Mouse (Mus musculus) layer of hippocampus, adult 2 months (tissue): ENCODE data around the gene Iqgap2. TPM values are rescaled to one million over a fixed set of nuclear protein-coding genes. Genes with fewer than 3 reads are reported as not detected.

Experiments
- DNase-seq, 2 experiments: peaks; one replicate each; pipeline ENCODE4 v3.0.0; 2022; ENCODE audit warnings: low spot score in 2 of 2
- H3K27ac ChIP-seq: fragments of 200-600 bp; 2 replicates; pipeline ENCODE4 v1.8.1; 2022
- H3K4me3 ChIP-seq: fragments of 200-600 bp; 2 replicates; pipeline ENCODE4 v1.8.1; 2022; ENCODE audit warnings: mild to moderate bottlenecking
- CTCF ChIP-seq: fragments of 200-600 bp; conservative IDR thresholded peaks from 2 replicates; pipeline ENCODE4 v1.8.1; 2022; ENCODE audit warnings: antibody characterized with exemption, mild to moderate bottlenecking, moderate library complexity
- total RNA-seq, 2 experiments: library from RNA; stranded (reverse); gene quantifications; 2 replicates each; pipeline ENCODE4 v1.2.3; 2021

Iqgap2 gene
- total RNA-seq, 2 experiments from 2014 or later: 95.2 to 97.7 TPM

DNA sequence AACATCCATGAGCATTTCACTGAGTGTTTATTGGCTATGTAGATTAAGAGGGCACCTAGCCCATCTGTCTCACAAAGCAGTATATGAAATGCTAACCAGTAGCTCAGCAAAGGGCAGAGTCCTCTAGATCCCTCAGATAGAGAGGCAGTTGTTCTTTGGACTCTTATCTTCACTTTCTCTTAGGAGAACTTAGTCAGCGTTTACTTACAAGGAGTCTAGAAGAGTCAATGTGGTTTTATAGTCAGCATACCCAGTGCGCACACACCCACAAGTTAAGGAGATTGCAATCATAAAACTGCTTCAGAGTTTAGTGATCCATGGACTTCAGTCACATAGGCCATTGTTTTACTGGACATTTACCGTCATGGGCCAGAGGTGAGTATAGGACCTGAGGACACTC lies 54.8 kb downstream of the Iqgap2 start:
- peak overlapping the region; percentile 83; the same call in 1 of the 2 replicates for H3K27ac ChIP-seq
- DNase-seq: no peak
- no peak overlapping the region for H3K4me3 ChIP-seq
- no peak for TF ChIP-seq CTCF

DNA sequence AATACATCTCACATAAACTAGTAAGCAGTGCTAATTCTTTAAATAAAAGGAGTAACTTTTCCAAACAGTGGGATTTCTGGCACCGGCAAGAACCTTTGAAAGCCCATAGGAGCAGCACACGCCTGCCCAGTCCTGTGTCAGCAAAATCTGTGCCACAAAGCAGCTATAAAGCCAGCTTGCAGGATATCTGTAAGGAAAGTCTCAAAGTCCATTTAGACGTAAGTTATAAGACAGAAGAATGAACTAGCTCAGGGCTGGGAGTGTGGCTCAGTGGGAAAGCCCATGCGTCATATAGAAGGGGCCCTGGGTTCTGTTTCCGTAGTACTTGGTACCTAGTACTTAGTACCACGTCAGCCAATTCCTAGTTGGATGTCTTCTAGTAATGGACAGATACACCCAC lies 58.2 kb downstream of the Iqgap2 start:
- TF ChIP-seq CTCF: no peak
- no peak for DNase-seq

DNA sequence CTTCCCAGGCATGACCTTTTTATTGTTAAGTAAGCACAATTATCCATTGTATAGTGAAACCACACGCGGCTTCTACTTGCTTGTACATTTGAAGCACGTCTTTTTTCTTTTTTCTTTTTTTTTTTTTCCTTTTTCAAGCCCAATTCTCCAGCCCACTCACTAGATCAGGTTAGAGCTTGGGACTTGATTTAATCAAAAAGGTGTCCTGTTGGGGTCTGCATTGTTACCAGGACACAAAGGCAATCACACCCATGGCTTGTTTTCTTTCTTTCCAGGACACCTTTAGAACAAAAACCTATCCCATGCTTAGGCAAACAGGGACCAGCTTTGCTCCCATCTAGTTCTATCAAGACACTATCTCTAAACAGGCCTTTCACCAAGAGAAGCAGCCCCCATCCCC lies 59.0 kb downstream of the Iqgap2 start:
- TF ChIP-seq CTCF: no peak
- DNase-seq: no peak
- Histone ChIP-seq H3K4me3 (no peak overlapping the region), H3K27ac (no peak overlapping the region)

More for the DNA sequence above, 58.2 kb downstream of the Iqgap2 start:
- Histone ChIP-seq H3K27ac (no peak overlapping the region), H3K4me3 (no peak overlapping the region)

DNA sequence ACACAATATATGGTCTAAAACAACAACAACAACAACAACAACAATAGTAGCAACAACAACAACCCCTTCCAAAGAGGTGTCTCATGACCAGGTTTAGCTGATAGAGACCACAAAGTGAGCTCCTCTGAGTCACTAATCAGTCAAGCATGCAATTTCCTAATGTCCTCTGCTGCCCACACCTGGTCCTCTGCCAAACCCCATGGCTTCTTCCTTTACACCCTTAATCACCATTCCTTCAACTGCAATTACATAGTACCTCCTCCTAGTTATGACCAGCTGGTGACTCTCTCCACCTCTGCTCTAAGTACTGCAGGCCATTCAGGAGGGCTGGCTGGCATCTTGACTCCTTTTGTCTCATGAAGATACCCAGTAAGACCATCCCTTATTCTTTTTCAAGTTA lies 60.0 kb downstream of the Iqgap2 start:
- no peak for TF ChIP-seq CTCF
- H3K27ac ChIP-seq: peak overlapping the region; percentile 25; the same call in 1 of the 2 replicates
- DNase-seq: no peak
- no peak overlapping the region for H3K4me3 ChIP-seq

DNA sequence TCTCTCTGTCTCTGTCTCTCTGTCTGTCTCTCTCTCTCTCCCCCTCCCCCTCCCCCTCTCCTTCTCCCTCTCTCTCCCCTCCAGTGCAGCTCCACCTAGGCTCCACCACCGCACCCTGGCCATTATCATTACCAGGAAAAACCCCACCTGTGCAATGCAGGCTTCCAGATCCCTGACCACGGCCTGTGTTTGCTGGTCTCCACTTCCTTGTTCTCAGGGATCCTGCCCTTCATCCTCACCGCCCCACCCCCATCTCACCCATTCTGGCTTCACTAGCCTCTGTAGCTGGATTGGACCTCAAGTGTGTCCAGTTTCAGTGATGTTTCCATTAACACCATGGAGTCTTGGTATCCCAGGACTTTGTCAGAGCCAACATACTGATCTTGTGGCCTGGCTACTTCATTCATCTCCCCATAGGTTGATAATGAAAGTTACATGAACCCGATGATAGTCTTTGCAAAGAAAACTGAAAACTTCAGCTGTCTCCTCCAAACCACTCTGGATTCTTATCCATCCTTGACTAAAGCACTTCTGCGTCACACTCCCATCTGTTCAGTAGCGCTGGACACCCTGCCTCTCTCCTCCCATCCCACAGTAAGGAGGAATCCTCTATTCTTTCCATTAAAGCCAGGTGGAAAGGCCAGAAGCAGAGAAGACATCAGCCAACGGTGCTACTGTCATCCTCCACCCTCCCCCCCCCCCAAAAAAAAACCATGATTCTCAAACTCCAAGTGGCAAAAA lies 62.1 kb downstream of the Iqgap2 start:
- TF ChIP-seq CTCF: no peak
- no peak for DNase-seq
- peak overlapping the region; percentile 39; the same call in 1 of the 2 replicates for H3K27ac ChIP-seq
- H3K4me3 ChIP-seq: no peak overlapping the region

DNA sequence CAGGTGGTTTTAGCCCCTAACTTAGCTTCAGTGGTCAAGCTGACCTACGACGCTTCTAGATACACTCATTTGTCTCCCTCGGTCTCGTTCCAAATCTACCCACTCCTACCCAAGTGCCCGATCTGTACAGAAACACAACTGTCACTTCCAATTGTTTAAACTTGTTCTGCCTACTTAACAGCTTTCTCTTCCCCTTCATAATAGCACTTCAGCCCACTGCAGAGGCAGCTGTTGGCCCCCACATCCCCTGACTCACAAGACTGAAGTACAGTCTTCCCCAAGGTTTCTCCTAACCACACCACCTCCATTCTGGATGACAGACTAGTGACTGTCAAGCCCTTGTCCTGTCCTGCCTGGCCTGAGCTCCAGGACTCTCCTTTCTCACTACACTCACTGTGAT lies 63.1 kb downstream of the Iqgap2 start:
- Histone ChIP-seq H3K27ac (peak overlapping the region; percentile 55; the same call in 1 of the 2 replicates), H3K4me3 (no peak overlapping the region)
- DNase-seq: no peak
- no peak for TF ChIP-seq CTCF

DNA sequence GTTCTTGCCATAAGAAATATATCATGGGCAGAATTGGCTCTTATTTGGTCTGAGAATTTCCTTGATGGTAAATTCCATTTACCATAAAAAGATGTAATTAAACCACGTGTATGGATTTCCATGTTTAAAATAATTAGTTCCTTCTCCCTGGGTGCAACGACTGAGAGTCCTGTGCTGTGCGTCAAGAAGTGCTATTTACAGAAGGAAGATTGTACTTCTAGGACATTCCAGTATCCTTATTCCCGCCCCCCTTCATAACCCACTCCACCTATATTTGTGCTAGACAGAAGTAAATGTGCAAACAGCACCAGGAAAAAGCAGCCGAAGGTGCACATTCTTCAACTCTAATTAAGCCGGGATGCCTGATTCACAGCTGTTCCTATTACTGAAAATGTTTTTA lies 65.5 kb downstream of the Iqgap2 start:
- no peak for TF ChIP-seq CTCF
- Histone ChIP-seq H3K27ac (peak overlapping the region; percentile 62; the same call in 1 of the 2 replicates), H3K4me3 (no peak overlapping the region)
- DNase-seq: no peak

DNA sequence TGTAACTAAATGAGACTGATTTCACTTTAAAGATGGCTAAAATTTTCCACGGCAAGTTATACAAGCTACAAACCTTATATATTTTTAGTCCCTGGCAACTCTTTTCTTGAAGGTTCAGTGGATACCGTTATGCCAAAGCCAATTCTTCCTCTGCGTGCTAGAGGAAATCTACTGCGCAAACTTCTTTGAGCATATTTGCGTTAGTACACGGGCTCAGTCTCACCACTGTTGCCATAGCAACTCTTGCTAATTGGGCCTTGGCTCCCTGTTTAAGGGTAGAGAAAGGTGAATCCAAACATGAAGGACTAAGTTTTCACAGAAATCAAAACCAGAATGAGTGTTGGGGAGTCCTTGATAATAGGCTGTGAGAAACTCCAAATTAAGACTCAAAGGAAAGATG lies 68.8 kb downstream of the Iqgap2 start:
- Histone ChIP-seq H3K4me3 (no peak overlapping the region), H3K27ac (peak overlapping the region; percentile 65)
- peak in 1 of 2 experiments; percentile 52 for DNase-seq
- TF ChIP-seq CTCF: no peak

DNA sequence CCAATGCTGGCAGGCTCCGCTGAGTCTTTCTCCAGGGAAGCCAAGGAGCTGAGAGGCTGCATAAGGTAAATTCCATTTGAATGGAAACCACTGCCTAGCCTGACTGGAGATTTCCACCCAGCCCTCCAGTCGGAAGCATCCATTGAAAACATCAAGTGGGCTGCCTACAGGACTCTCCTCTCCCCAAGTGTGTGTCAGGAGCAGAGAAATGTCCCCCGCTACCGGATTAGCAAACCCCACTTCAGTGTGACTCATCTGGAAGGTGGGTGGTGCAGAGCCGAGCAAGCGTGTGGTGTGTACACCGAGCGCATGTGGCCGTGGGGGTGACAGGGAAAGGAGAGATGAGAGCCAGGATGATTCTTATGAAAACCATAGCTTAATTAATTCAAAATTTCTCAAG lies 71.7 kb downstream of the Iqgap2 start:
- no peak for TF ChIP-seq CTCF
- peak overlapping the region; percentile 85 for H3K27ac ChIP-seq
- DNase-seq: peak; percentile 80 to 87
- no peak overlapping the region for H3K4me3 ChIP-seq

DNA sequence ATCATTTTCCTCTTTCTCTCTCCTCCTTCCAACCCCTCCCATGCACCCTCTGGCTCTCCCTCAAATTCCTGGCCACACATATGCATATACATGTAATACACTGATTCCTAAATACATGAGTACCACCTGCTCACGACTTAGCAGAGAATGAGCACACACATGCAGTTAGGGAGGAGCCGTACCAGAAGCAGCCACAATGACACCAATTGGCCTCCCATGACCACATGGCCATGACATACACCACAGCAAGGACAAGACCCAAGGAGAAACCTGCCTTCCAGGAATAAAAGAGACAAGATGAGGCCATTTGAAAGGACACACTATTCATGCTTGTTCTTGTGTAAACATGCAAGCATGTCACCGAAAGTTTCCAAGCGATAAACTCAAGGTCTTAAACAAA lies 72.8 kb downstream of the Iqgap2 start:
- H3K4me3 ChIP-seq: no peak overlapping the region
- H3K27ac ChIP-seq: peak overlapping the region; percentile 85
- TF ChIP-seq CTCF: no peak
- DNase-seq: no peak

DNA sequence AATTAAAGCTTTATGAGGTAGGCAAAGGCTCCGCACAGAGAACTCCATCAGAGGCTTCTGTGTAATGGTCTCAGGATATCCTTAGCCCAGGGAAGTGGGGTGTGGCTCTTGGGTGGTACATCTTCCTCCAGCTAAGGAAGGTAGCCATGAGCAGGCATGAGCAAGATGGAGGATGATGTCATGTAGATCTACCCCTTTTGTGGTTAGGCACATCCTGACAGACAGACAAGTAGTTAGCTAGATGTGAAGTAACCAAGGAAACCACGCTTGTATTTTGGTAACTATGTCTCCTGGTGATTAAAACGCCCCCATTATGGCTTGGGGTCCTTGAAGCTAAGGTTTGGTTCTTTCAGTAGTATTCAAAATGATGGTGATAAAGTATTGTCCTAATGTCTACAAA lies 78.1 kb downstream of the Iqgap2 start:
- no peak overlapping the region for H3K4me3 ChIP-seq
- no peak for DNase-seq
- no peak for TF ChIP-seq CTCF
- H3K27ac ChIP-seq: peak overlapping the region; percentile 28; the same call in 1 of the 2 replicates

DNA sequence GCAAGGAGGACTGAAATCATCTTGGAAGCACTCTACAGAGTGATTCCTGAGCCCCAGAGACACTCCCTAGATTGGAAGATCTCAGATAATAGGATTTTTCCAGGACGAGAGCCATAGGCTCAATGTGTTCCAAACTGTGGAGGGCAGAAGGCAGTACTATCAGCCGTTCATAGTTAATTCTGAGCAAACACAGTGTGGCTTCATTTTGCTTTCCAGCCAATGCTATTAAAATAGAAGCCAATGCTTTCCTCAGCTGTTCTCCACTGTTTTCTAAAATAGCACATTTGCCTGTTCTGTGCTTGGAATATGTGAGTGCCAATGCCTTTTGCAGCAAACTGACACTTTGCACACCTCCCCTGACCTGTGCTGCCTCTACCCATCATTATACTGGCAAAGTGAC lies 80.9 kb downstream of the Iqgap2 start:
- peak; percentile 45 to 71 for DNase-seq
- peak overlapping the region; percentile 83 for H3K27ac ChIP-seq
- no peak for TF ChIP-seq CTCF
- H3K4me3 ChIP-seq: no peak overlapping the region

DNA sequence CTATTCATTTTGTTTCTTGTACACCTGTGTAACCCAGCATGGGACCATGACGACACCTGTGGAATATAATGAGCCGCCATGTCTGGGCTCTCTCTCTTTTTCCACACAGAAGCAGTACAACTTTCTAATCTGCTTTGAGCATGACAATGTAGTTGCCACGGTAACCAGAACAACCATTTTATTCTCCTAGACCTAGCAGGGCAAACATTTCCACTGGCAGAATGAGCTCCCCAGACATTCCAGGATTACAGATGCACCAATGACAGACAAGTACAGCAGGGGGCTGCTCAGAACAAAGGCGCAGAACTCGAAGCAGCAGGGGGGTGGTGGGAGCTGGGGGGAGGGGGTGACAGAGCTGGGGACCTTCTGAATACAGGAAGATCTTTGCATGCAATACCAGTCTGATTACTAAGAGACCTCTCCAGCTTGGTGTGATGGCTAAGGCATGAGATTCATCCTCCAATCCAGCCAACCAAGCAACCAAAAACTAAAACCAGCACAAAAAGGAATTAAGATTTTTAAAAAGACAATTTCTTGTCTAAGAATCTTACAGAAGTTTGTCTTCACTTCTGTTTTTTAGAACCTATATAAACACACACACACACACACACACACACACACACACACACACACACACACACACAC lies 84.5 kb downstream of the Iqgap2 start:
- H3K27ac ChIP-seq: no peak overlapping the region
- H3K4me3 ChIP-seq: no peak overlapping the region
- peak in 1 of 2 experiments; percentile 38 for DNase-seq
- TF ChIP-seq CTCF: no peak
